In genomic region chrX:142679502-142680250, GRCm38 (mm10) we compare ENCODE assay signal across 8 mouse cellular contexts. TPM values are rescaled to one million over a fixed set of nuclear protein-coding genes. Genes with fewer than 3 reads are reported as not detected.
DNase-seq lines count a peak whose midpoint lies in the region; ATAC-seq and TF ChIP-seq lines count a peak whose summit lies in the region.

No protein-coding gene starts in this region.

- DNase-seq in neural tube, embryonic 11.5 days (ENCODE audit: low spot score) = no peak
- DNase-seq in neural tube, embryonic 10.5 days (ENCODE audit: extremely low spot score, low spot score) = no peak
- DNase-seq in limb, embryonic 14.5 days (ENCODE audit: low spot score) = no peak
- DNase-seq in left cerebral cortex, adult 18-20 months (ENCODE audit: low spot score in 2 of 2) = no peak
- no peak for DNase-seq in embryo, embryonic 10.5 days (ENCODE audit: low spot score)
- DNase-seq in spleen, postnatal 14 days (ENCODE audit: low spot score in 2 of 2) = no peak

- H3K27me3 ChIP-seq in neural tube, embryonic 11.5 days (ENCODE audit: control insufficient read depth, insufficient read depth, low read length) = peaks cover 9% of the 10 kb centered on the region; the same call in 1 of the 2 replicates
- no peaks in the 10 kb centered on the region for H3K27me3 ChIP-seq in limb, embryonic 14.5 days (ENCODE audit: control insufficient read depth, insufficient read depth, low read length)
- no peaks in the 10 kb centered on the region for H3K27me3 ChIP-seq in stomach, embryonic 14.5 days (ENCODE audit: control insufficient read depth, insufficient read depth, low read length)

- no peaks in the 10 kb centered on the region for H3K9me3 ChIP-seq in neural tube, embryonic 11.5 days (ENCODE audit: control insufficient read depth, low read length)
- no peaks in the 10 kb centered on the region for H3K9me3 ChIP-seq in limb, embryonic 14.5 days (ENCODE audit: control insufficient read depth, low read length)
- H3K9me3 ChIP-seq in stomach, embryonic 14.5 days (ENCODE audit: control insufficient read depth, low read depth, low read length) = no peaks in the 10 kb centered on the region

- TF ChIP-seq POLR2A in embryonic fibroblast, embryonic 13.5 days (IDR thresholded peaks at IDR 0.05; ENCODE audit: low read depth, low read length) = no peak
- TF ChIP-seq POLR2A in limb, embryonic 14.5 days (IDR thresholded peaks at IDR 0.05; ENCODE audit: borderline replicate concordance, extremely low read depth, insufficient read depth, insufficient read length) = no peak

- H3K27ac ChIP-seq in neural tube, embryonic 11.5 days (ENCODE audit: low read depth, low read length) = peak overlapping the region; percentile 89
- H3K27ac ChIP-seq in embryonic fibroblast, embryonic 13.5 days (ENCODE audit: insufficient read depth, low read length) = peak overlapping the region; percentile 91
- H3K27ac ChIP-seq in limb, embryonic 14.5 days (replicated peaks; ENCODE audit: low read depth, low read length) = peak overlapping the region; percentile 89
- H3K27ac ChIP-seq in stomach, embryonic 14.5 days (ENCODE audit: low read length) = peak overlapping the region; percentile 90

- WGBS in neural tube, embryonic 11.5 days = 39% methylated on average over 11 of the region's 11 CpGs
- 43% methylated on average over 11 of the region's 11 CpGs for WGBS in limb, embryonic 14.5 days
- 38% methylated on average over 11 of the region's 11 CpGs for WGBS in stomach, embryonic 14.5 days

- peaks cover 4% of the 10 kb centered on the region; the same call in 1 of the 2 replicates for H3K4me1 ChIP-seq in neural tube, embryonic 11.5 days (ENCODE audit: control insufficient read depth, insufficient read depth, low read length)
- no peaks in the 10 kb centered on the region; the same call in 1 of the 2 replicates for H3K4me1 ChIP-seq in embryonic fibroblast, embryonic 13.5 days (ENCODE audit: control insufficient read depth, insufficient read depth, low read length)
- H3K4me1 ChIP-seq in limb, embryonic 14.5 days (ENCODE audit: control insufficient read depth, insufficient read depth, low read length) = 0 out of 2 replicates have a peak, but pooled peaks cover 3% of the 10 kb centered on the region
- 0 out of 2 replicates have a peak, but pooled peaks cover 3% of the 10 kb centered on the region for H3K4me1 ChIP-seq in stomach, embryonic 14.5 days (ENCODE audit: control insufficient read depth, insufficient read depth, low read length)

- H3K36me3 ChIP-seq in neural tube, embryonic 11.5 days (ENCODE audit: control insufficient read depth, insufficient read depth, low read length) = no peaks in the 10 kb centered on the region
- no peaks in the 10 kb centered on the region for H3K36me3 ChIP-seq in limb, embryonic 14.5 days (ENCODE audit: control insufficient read depth, insufficient read depth, low read length)
- H3K36me3 ChIP-seq in stomach, embryonic 14.5 days (ENCODE audit: control insufficient read depth, insufficient read depth, low read length) = no peaks in the 10 kb centered on the region

- H3K4me2 ChIP-seq in neural tube, embryonic 11.5 days (ENCODE audit: low read depth) = peak overlapping the region; percentile 65
- peak overlapping the region; percentile 56 for H3K4me2 ChIP-seq in limb, embryonic 14.5 days (replicated peaks; ENCODE audit: low read depth, low read length, severe bottlenecking)
- H3K4me2 ChIP-seq in stomach, embryonic 14.5 days (replicated peaks; ENCODE audit: low read depth, low read length) = peak overlapping the region; percentile 40

- TF ChIP-seq CTCF in embryonic fibroblast, embryonic 13.5 days (IDR thresholded peaks at IDR 0.05; ENCODE audit: borderline replicate concordance, insufficient read depth, low read length) = no peak

- no peak for ATAC-seq in neural tube, embryonic 11.5 days (ENCODE audit: insufficient read depth, low FRiP score, low TSS enrichment)
- ATAC-seq in limb, embryonic 14.5 days (ENCODE audit: low FRiP score, low read depth) = no peak
- no peak for ATAC-seq in stomach, embryonic 14.5 days (ENCODE audit: insufficient number of reproducible peaks, insufficient read depth, low FRiP score, low read depth)

- no peak overlapping the region; the same call in 1 of the 2 replicates for H3K4me3 ChIP-seq in neural tube, embryonic 11.5 days (ENCODE audit: low read depth, low read length)
- no peak overlapping the region for H3K4me3 ChIP-seq in embryonic fibroblast, embryonic 13.5 days (ENCODE audit: insufficient read depth, low read length)
- peak overlapping the region; percentile 53 for H3K4me3 ChIP-seq in limb, embryonic 14.5 days (replicated peaks; ENCODE audit: low read length)
- peak overlapping the region; percentile 23; the same call in 1 of the 2 replicates for H3K4me3 ChIP-seq in stomach, embryonic 14.5 days (ENCODE audit: low read depth, low read length)

- no peak overlapping the region; the same call in 1 of the 2 replicates for H3K9ac ChIP-seq in neural tube, embryonic 11.5 days (ENCODE audit: low read length)
- 0 out of 2 replicates have a peak overlapping the region, but pooled peaks have one; percentile 45 for H3K9ac ChIP-seq in limb, embryonic 14.5 days (ENCODE audit: low read depth, low read length, severe bottlenecking)
- no peak overlapping the region; the same call in 1 of the 2 replicates for H3K9ac ChIP-seq in stomach, embryonic 14.5 days (replicated peaks; ENCODE audit: low read depth, low read length)

RNA-seq across cellular contexts. Expression of gene Tmem164, which starts 1.5 kb away (rescaled TPM):
- polyA plus RNA-seq in neural tube, embryonic 11.5 days (2014; fragmentation: Nextera tagmentation; extraction: Ambion mirVana) = 39.2 and 39.6 TPM in 2 replicates
- polyA plus RNA-seq in embryonic fibroblast, embryonic 13.5 days (2011; ENCODE audit: insufficient read length, low read depth, missing spikeins) = 47.0 and 68.6 TPM in 2 replicates
- polyA plus RNA-seq in limb, embryonic 14.5 days (2012; rRNA removed) = 62.2 and 71.4 TPM in 2 replicates
- polyA plus RNA-seq in limb, embryonic 14.5 days (2014; fragmentation: Nextera tagmentation; extraction: Ambion mirVana) = 40.1 and 48.1 TPM in 2 replicates
- 39.5 and 42.9 TPM in 2 replicates for polyA plus RNA-seq in stomach, embryonic 14.5 days (2014; fragmentation: Nextera tagmentation; extraction: Ambion mirVana)
- total RNA-seq in left cerebral cortex, adult 18-20 months (2021) = 10 to 100 TPM; 25.8 to 28.6 TPM

Comparison
In these comparisons a context has a peak if more than half of its experiments do, and no peak if none do; other contexts are left out.
1. H3K4me3 ChIP-seq: peak in limb, embryonic 14.5 days (single experiment) and stomach, embryonic 14.5 days (single experiment); none in neural tube, embryonic 11.5 days (single experiment) and embryonic fibroblast, embryonic 13.5 days (single experiment).
2. Peak in every context shown above with its lines, with median percentiles within 50 percentile points of each other: H3K27ac ChIP-seq and H3K4me2 ChIP-seq.